Mouse (Mus musculus): Measurements from ENCODE around the gene Fam171a1. TPM values are rescaled to one million over a fixed set of nuclear protein-coding genes. Genes with fewer than 3 reads are reported as not detected.
A peak's percentile ranks its signal among the peaks of the same experiment; 100 is the strongest.

Fam171a1 gene
- polyA plus RNA-seq, 1 experiment from 2014 or later: 55.4 TPM

GRCm38 (mm10) chr2:3139578-3139977 is 25.6 kb downstream of the Fam171a1 start:
- peak overlapping the region; percentile 46 for H3K27ac ChIP-seq (replicated peaks)
- 7% methylated on average over 3 of the region's 3 CpGs for WGBS
- no peak for ATAC-seq (ENCODE audit: low read depth)

DNA sequence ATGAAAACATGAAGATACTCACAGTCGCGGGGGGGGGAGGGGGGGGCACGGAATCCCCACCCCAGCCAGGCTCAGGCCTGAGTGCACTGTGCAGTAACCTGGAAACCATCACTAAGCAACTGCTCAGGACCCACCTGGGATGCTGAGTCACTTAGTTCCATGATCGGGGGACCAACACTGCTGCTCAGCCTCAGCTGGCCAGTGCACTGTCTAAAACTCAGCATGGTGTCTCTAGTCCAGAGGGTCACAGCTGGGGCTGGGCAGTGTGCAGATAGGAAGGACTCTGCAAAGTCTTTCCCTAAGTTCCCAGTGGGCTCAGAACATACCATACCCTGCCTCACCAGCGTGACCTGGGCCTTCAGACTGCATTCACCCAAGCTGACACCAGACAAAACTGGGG is 26.6 kb downstream of the Fam171a1 start:
- Histone ChIP-seq H3K4me2 (no peak overlapping the region), H3K4me3 (no peak overlapping the region), H3K9me3 (no peaks in the 10 kb centered on the region), H3K36me3 (no peaks in the 10 kb centered on the region), H3K27me3 (no peaks in the 10 kb centered on the region), H3K27ac (replicated peaks) (no peak overlapping the region), H3K9ac (no peak overlapping the region), H3K4me1 (replicated peaks) (peaks cover 43% of the 10 kb centered on the region)
- WGBS: 64% methylated on average over 5 of the region's 5 CpGs
- 0 out of 2 replicates have a peak, but pooled peaks have one; percentile 29 for ATAC-seq (ENCODE audit: low read depth)

More at GRCm38 (mm10) chr2:3139578-3139977, 25.6 kb downstream of the Fam171a1 start:
- Histone ChIP-seq H3K9me3 (no peaks in the 10 kb centered on the region), H3K27me3 (no peaks in the 10 kb centered on the region), H3K4me1 (replicated peaks) (peaks cover 53% of the 10 kb centered on the region), H3K4me2 (no peak overlapping the region), H3K36me3 (no peaks in the 10 kb centered on the region), H3K9ac (no peak overlapping the region), H3K4me3 (no peak overlapping the region)

DNA sequence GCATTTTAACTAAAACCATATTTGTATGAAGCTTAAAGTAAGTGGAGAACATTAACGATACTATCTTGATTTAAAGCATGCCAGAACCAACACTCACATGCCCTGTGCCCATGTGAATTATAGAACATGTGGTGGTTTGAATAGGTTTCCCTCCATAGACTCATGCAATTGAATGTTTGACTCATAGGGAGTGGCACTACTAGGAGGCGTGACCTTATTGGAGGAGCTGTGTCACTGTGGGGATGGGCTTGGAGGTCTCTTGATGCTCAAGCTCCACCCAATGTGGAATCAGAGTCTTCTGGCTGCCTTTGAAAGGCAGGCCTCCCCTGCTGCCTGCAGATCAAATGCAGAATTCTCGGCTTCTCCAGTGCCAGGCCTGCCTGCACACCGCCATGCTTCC is 27.8 kb downstream of the Fam171a1 start:
- no peak overlapping the region for H3K4me2 ChIP-seq
- no peak for ATAC-seq (ENCODE audit: low read depth)
- 91% methylated on average over 4 of the region's 4 CpGs for WGBS

GRCm38 (mm10) chr2:3144291-3144690 is 30.3 kb downstream of the Fam171a1 start:
- Histone ChIP-seq H3K9me3 (no peaks in the 10 kb centered on the region), H3K27me3 (no peaks in the 10 kb centered on the region), H3K4me3 (no peak overlapping the region), H3K4me2 (no peak overlapping the region), H3K27ac (replicated peaks) (no peak overlapping the region), H3K4me1 (replicated peaks) (peaks cover 23% of the 10 kb centered on the region), H3K36me3 (peaks cover 5% of the 10 kb centered on the region; the same call in 1 of the 2 replicates), H3K9ac (no peak overlapping the region)
- ATAC-seq (ENCODE audit: low read depth): no peak
- 92% methylated on average over 5 of the region's 5 CpGs for WGBS

More for the DNA sequence above, 27.8 kb downstream of the Fam171a1 start:
- Histone ChIP-seq H3K4me1 (replicated peaks) (peaks cover 41% of the 10 kb centered on the region), H3K9me3 (no peaks in the 10 kb centered on the region), H3K27me3 (no peaks in the 10 kb centered on the region), H3K9ac (no peak overlapping the region), H3K27ac (replicated peaks) (no peak overlapping the region), H3K36me3 (peaks cover 5% of the 10 kb centered on the region; the same call in 1 of the 2 replicates), H3K4me3 (no peak overlapping the region)

DNA sequence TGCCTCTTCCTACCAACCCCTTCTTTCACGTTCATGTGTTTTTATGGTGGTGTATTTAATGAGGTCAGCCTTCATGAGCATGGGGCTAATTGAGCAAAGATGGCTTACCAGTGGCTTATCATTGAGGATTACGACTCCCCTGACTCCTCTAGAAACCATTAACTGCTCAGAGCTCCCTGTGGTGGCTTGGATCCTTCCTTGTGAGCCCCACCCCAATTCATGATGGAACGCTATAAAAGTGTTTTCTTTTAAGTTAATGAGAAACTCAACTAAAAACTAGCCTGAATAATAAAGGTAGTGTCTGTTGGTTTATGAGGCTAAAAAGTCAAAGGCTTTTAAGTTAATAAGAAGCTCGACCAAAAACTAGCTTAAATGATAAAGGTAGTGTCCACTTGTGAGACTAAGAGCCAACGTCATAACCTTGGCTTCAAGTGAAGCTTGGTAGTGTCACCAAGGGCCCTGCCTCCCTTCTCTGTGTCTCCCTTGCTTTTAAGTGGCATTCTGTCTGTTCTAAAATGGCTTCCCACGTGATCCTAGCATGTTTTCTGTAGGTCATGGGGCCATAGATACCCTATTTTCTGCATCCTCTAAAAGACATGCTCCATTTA is 33.6 kb downstream of the Fam171a1 start:
- Histone ChIP-seq H3K36me3 (peaks cover 5% of the 10 kb centered on the region; the same call in 1 of the 2 replicates), H3K4me2 (no peak overlapping the region), H3K9me3 (no peaks in the 10 kb centered on the region), H3K27ac (replicated peaks) (no peak overlapping the region), H3K4me3 (no peak overlapping the region), H3K4me1 (replicated peaks) (peaks cover 14% of the 10 kb centered on the region; the same call in 1 of the 2 replicates), H3K9ac (no peak overlapping the region), H3K27me3 (no peaks in the 10 kb centered on the region)
- WGBS: 57% methylated on average over 6 of the region's 6 CpGs
- ATAC-seq (ENCODE audit: low read depth): no peak

DNA sequence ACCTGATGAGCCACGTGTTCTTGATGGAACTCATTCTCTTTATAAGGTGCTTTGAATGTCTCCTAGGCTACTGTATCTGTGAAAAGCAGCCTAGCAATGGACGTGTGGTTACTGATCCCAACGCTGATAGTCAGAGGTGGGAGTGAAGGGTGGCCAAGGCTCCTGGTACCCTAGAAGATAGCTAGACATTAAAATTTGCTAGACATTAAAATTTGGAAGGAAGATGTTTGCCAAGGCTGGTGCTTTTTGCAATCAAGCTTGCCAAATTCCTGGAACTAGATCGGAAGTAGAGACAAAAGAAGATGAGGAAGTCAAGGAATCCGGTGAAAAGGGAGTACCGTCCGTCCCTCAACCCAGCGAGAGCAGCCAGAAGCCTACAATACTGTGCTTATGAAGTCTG is 34.7 kb downstream of the Fam171a1 start:
- WGBS: 89% methylated on average over 8 of the region's 8 CpGs
- Histone ChIP-seq H3K9ac (no peak overlapping the region), H3K36me3 (peaks cover 5% of the 10 kb centered on the region; the same call in 1 of the 2 replicates), H3K9me3 (no peaks in the 10 kb centered on the region), H3K27me3 (no peaks in the 10 kb centered on the region), H3K4me3 (no peak overlapping the region), H3K4me2 (no peak overlapping the region), H3K4me1 (replicated peaks) (peaks cover 12% of the 10 kb centered on the region; the same call in 1 of the 2 replicates), H3K27ac (replicated peaks) (no peak overlapping the region)
- no peak for ATAC-seq (ENCODE audit: low read depth)

- no peak overlapping the region for H3K4me3 ChIP-seq
- H3K27me3 ChIP-seq: no peaks in the 10 kb centered on the region
- peaks cover 5% of the 10 kb centered on the region; the same call in 1 of the 2 replicates for H3K36me3 ChIP-seq
- H3K4me1 ChIP-seq (replicated peaks): peaks cover 26% of the 10 kb centered on the region
- ATAC-seq (ENCODE audit: low read depth): no peak
- no peaks in the 10 kb centered on the region for H3K9me3 ChIP-seq
- H3K27ac ChIP-seq (replicated peaks): no peak overlapping the region
- no peak overlapping the region for H3K4me2 ChIP-seq
- WGBS: 73% methylated on average over 5 of the region's 5 CpGs
- no peak overlapping the region for H3K9ac ChIP-seq
These were observed 36.3 kb downstream of the Fam171a1 start for GRCm38 (mm10) chr2:3150324-3150723.

DNA sequence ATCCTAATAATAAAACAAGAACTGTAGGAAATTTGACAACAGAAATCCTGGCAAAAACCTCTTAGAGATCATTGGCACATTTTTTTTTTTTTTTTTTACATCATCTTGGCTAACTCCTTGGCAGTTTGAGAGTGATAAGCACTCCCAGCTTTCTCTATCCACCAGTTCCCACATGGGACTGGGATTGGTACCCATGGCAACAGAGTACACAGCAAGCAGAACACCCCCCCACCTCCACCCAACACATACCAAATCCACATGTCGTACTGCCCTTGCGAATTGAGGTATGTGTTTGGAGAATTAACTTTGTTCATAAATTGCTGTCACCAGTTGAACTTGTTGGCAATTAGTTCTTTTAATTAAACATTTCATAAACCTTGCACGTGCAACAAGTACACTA is 37.3 kb downstream of the Fam171a1 start:
- Histone ChIP-seq H3K36me3 (peaks cover 2% of the 10 kb centered on the region; the same call in 1 of the 2 replicates), H3K4me3 (no peak overlapping the region), H3K4me1 (replicated peaks) (peaks cover 31% of the 10 kb centered on the region), H3K27ac (replicated peaks) (no peak overlapping the region), H3K4me2 (no peak overlapping the region), H3K9me3 (no peaks in the 10 kb centered on the region), H3K27me3 (no peaks in the 10 kb centered on the region), H3K9ac (no peak overlapping the region)
- ATAC-seq (ENCODE audit: low read depth): no peak
- WGBS: 87% methylated on average over 3 of the region's 3 CpGs

DNA sequence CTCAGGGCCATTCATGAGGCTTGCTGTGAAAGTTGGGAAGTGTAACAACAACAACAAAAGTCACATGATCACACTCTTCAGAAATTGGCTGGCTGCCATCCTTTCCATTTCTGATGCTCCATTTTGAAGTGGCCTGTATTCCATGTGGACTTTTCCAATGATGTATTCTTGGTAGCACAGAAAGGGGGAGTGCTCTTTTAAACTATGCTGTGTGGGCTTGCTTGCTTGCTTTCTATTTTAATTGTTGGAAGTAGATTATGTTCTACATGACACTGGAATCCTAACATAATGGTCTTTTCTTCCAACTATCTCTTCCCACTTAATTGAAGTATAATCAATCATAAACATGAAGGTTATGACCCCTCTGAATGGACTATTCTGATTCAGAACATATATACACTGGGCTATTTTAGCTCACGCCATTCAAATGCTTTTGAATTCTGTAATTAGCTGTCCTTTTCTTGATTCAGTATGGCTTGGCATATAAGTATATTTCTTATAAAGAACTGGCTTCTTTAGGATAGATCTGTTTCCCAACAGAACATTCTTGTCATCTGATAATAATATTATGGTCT is 40.2 kb downstream of the Fam171a1 start:
- Histone ChIP-seq H3K27ac (replicated peaks) (no peak overlapping the region; the same call in 1 of the 2 replicates), H3K27me3 (no peaks in the 10 kb centered on the region), H3K4me3 (no peak overlapping the region), H3K9ac (no peak overlapping the region), H3K36me3 (no peaks in the 10 kb centered on the region), H3K4me1 (replicated peaks) (peaks cover 51% of the 10 kb centered on the region), H3K4me2 (no peak overlapping the region), H3K9me3 (no peaks in the 10 kb centered on the region)
- no peak for ATAC-seq (ENCODE audit: low read depth)
- WGBS: 83% methylated on average over 1 of the region's 1 CpGs

GRCm38 (mm10) chr2:3154986-3155385 is 41.0 kb downstream of the Fam171a1 start:
- Histone ChIP-seq H3K9me3 (no peaks in the 10 kb centered on the region), H3K4me2 (no peak overlapping the region), H3K36me3 (no peaks in the 10 kb centered on the region), H3K4me3 (no peak overlapping the region), H3K27me3 (no peaks in the 10 kb centered on the region), H3K9ac (no peak overlapping the region), H3K4me1 (replicated peaks) (peaks cover 54% of the 10 kb centered on the region), H3K27ac (replicated peaks) (peak overlapping the region; percentile 59)
- WGBS: 63% methylated on average over 2 of the region's 2 CpGs
- no peak for ATAC-seq (ENCODE audit: low read depth)

- Histone ChIP-seq H3K36me3 (no peaks in the 10 kb centered on the region), H3K9me3 (no peaks in the 10 kb centered on the region), H3K27me3 (no peaks in the 10 kb centered on the region), H3K9ac (no peak overlapping the region), H3K27ac (replicated peaks) (no peak overlapping the region), H3K4me3 (no peak overlapping the region), H3K4me1 (replicated peaks) (peaks cover 49% of the 10 kb centered on the region), H3K4me2 (no peak overlapping the region)
- ATAC-seq (ENCODE audit: low read depth): no peak
- WGBS: 91% methylated on average over 3 of the region's 3 CpGs
These were observed 43.0 kb downstream of the Fam171a1 start for GRCm38 (mm10) chr2:3157030-3157429.

DNA sequence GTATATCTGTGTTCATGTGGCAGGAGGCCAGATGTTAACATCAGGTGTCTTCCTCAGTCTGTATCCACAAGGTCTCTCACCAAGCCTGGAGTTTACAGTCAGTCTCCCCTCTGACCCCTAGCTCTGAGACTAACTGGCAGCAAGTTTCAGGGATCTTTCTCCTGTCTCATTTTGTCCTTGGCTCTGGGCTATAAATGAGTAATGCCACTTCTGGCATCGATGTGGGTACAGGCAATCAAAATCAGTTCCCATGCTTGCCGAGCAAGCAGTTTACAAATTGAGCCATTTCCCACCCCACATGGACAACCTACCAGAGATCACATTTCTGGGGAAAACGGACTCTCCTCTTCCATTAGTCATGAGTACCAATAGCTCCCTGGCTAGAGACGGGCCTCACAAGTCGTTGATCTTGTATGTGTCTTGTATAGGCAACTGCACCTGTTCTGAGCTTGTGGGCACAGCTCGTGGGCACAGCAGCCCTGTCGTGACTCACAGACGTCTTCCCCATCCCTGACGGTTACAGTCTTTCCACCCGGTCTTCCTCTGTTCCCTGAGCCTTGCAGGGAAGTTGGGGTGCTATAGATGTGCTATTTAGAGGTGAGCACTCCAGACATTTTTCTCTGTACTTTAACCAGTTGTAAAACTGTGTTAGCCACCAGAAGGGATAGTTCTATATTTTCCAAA is 43.8 kb downstream of the Fam171a1 start:
- Histone ChIP-seq H3K36me3 (no peaks in the 10 kb centered on the region), H3K9me3 (no peaks in the 10 kb centered on the region), H3K4me1 (replicated peaks) (peaks cover 49% of the 10 kb centered on the region), H3K9ac (no peak overlapping the region), H3K27ac (replicated peaks) (0 out of 2 replicates have a peak overlapping the region, but pooled peaks have one; percentile 13), H3K27me3 (no peaks in the 10 kb centered on the region), H3K4me3 (no peak overlapping the region), H3K4me2 (no peak overlapping the region)
- 76% methylated on average over 10 of the region's 10 CpGs for WGBS
- ATAC-seq (ENCODE audit: low read depth): no peak

Data from neural tube, embryonic 13.5 days (tissue).